Mouse (Mus musculus): Measurements from ENCODE around the gene Hprt. TPM values are rescaled to one million over a fixed set of nuclear protein-coding genes. Genes with fewer than 3 reads are reported as not detected.
"Not testable (repeated sequence)": the region's sequence is repeated elsewhere in the genome, so short reads cannot be mapped to it uniquely, and the experiment has no call there.

Hprt gene
- polyA plus RNA-seq, 1 experiment from 2014 or later = 253 TPM

- not testable (repeated sequence) for H3K27ac ChIP-seq; DNase-seq; ATAC-seq (ENCODE audit: low read depth); H3K9me3 ChIP-seq (replicated peaks); H3K4me3 ChIP-seq (replicated peaks); H3K4me2 ChIP-seq; H3K9ac ChIP-seq; H3K36me3 ChIP-seq; H3K27me3 ChIP-seq
- peaks cover 11% of the 10 kb centered on the region for H3K4me1 ChIP-seq (replicated peaks)
- 75% methylated on average over 5 of the region's 5 CpGs for WGBS (ENCODE audit: insufficient replicate concordance)
These were observed 6.8 kb downstream of the Hprt start for GRCm38 (mm10) chrX:52994726-52995125.

GRCm38 (mm10) chrX:53004887-53005286, 16.9 kb downstream of the Hprt start:
- not testable (repeated sequence) for H3K4me2 ChIP-seq; H3K27ac ChIP-seq; H3K9ac ChIP-seq; H3K27me3 ChIP-seq; DNase-seq; H3K4me3 ChIP-seq (replicated peaks); ATAC-seq (ENCODE audit: low read depth); H3K9me3 ChIP-seq (replicated peaks); H3K4me1 ChIP-seq (replicated peaks)
- peaks cover 44% of the 10 kb centered on the region for H3K36me3 ChIP-seq
- 56% methylated on average over 4 of the region's 4 CpGs for WGBS (ENCODE audit: insufficient replicate concordance)

GRCm38 (mm10) chrX:53006062-53006461, 18.1 kb downstream of the Hprt start:
- Histone ChIP-seq H3K36me3 (peaks cover 37% of the 10 kb centered on the region), H3K9me3 (replicated peaks) (no peaks in the 10 kb centered on the region), H3K27ac (no peak overlapping the region), H3K4me3 (replicated peaks) (no peak overlapping the region), H3K27me3 (no peaks in the 10 kb centered on the region), H3K9ac (no peak overlapping the region), H3K4me1 (replicated peaks) (no peaks in the 10 kb centered on the region), H3K4me2 (no peak overlapping the region)
- ATAC-seq (ENCODE audit: low read depth) = 0 out of 2 replicates have a peak, but pooled peaks have one; percentile 41
- WGBS (ENCODE audit: insufficient replicate concordance) = 31% methylated on average over 3 of the region's 3 CpGs
- DNase-seq = peak; percentile 9

GRCm38 (mm10) chrX:53015549-53015948, 27.6 kb downstream of the Hprt start:
- Histone ChIP-seq H3K4me3 (replicated peaks) (no peak overlapping the region), H3K27me3 (no peaks in the 10 kb centered on the region), H3K4me1 (replicated peaks) (no peaks in the 10 kb centered on the region), H3K4me2 (no peak overlapping the region), H3K27ac (no peak overlapping the region), H3K9me3 (replicated peaks) (no peaks in the 10 kb centered on the region), H3K36me3 (peaks cover 43% of the 10 kb centered on the region), H3K9ac (no peak overlapping the region)
- ATAC-seq (ENCODE audit: low read depth) (no peak), DNase-seq (no peak)

GRCm38 (mm10) chrX:53023021-53023420, 35.1 kb downstream of the Hprt start:
- Histone ChIP-seq H3K27me3 (no peaks in the 10 kb centered on the region), H3K4me2 (no peak overlapping the region), H3K9me3 (replicated peaks) (no peaks in the 10 kb centered on the region), H3K4me1 (replicated peaks) (no peaks in the 10 kb centered on the region), H3K36me3 (peaks cover 11% of the 10 kb centered on the region), H3K27ac (no peak overlapping the region), H3K9ac (no peak overlapping the region), H3K4me3 (replicated peaks) (no peak overlapping the region)
- DNase-seq (no peak), ATAC-seq (ENCODE audit: low read depth) (no peak)
- WGBS (ENCODE audit: insufficient replicate concordance) = 70% methylated on average over 2 of the region's 2 CpGs

- H3K9me3 ChIP-seq (replicated peaks); H3K27ac ChIP-seq; H3K27me3 ChIP-seq; H3K4me3 ChIP-seq (replicated peaks); H3K4me1 ChIP-seq (replicated peaks); H3K9ac ChIP-seq; H3K4me2 ChIP-seq; ATAC-seq (ENCODE audit: low read depth); H3K36me3 ChIP-seq; DNase-seq: not testable (repeated sequence)
- 15% methylated on average over 3 of the region's 3 CpGs for WGBS (ENCODE audit: insufficient replicate concordance)
These were observed 36.3 kb downstream of the Hprt start for GRCm38 (mm10) chrX:53024268-53024667.

GRCm38 (mm10) chrX:53025471-53026223, 37.7 kb downstream of the Hprt start:
- Histone ChIP-seq H3K27ac (no peak overlapping the region), H3K4me1 (replicated peaks) (no peaks in the 10 kb centered on the region), H3K4me3 (replicated peaks) (no peak overlapping the region), H3K9me3 (replicated peaks) (no peaks in the 10 kb centered on the region), H3K9ac (no peak overlapping the region), H3K36me3 (peaks cover 3% of the 10 kb centered on the region; the same call in 1 of the 2 replicates), H3K27me3 (no peaks in the 10 kb centered on the region), H3K4me2 (no peak overlapping the region)
- DNase-seq (no peak), ATAC-seq (ENCODE audit: low read depth) (no peak; the same call in 1 of the 2 replicates)
- WGBS (ENCODE audit: insufficient replicate concordance) = 50% methylated on average over 11 of the region's 11 CpGs

GRCm38 (mm10) chrX:53029559-53029958, 41.6 kb downstream of the Hprt start:
- 27% methylated on average over 5 of the region's 5 CpGs for WGBS (ENCODE audit: insufficient replicate concordance)
- Histone ChIP-seq H3K27ac (no peak overlapping the region), H3K4me3 (replicated peaks) (no peak overlapping the region), H3K9ac (no peak overlapping the region), H3K4me1 (replicated peaks) (no peaks in the 10 kb centered on the region), H3K4me2 (no peak overlapping the region), H3K36me3 (no peaks in the 10 kb centered on the region), H3K27me3 (no peaks in the 10 kb centered on the region), H3K9me3 (replicated peaks) (no peaks in the 10 kb centered on the region)
- ATAC-seq (ENCODE audit: low read depth) (no peak), DNase-seq (no peak)

GRCm38 (mm10) chrX:53038194-53038593, 50.3 kb downstream of the Hprt start:
- Histone ChIP-seq H3K4me2 (no peak overlapping the region), H3K27me3 (no peaks in the 10 kb centered on the region), H3K4me3 (replicated peaks) (no peak overlapping the region), H3K9me3 (replicated peaks) (no peaks in the 10 kb centered on the region), H3K9ac (no peak overlapping the region), H3K27ac (no peak overlapping the region), H3K4me1 (replicated peaks) (no peaks in the 10 kb centered on the region), H3K36me3 (no peaks in the 10 kb centered on the region)
- DNase-seq (no peak), ATAC-seq (ENCODE audit: low read depth) (no peak)
- 63% methylated on average over 4 of the region's 4 CpGs for WGBS (ENCODE audit: insufficient replicate concordance)

GRCm38 (mm10) chrX:53039651-53040050, 51.7 kb downstream of the Hprt start:
- H3K4me1 ChIP-seq (replicated peaks) = no peaks in the 10 kb centered on the region
- H3K4me3 ChIP-seq (replicated peaks) = no peak overlapping the region
- no peak for ATAC-seq (ENCODE audit: low read depth)
- H3K36me3 ChIP-seq = no peaks in the 10 kb centered on the region
- H3K4me2 ChIP-seq = no peak overlapping the region
- H3K27ac ChIP-seq = no peak overlapping the region
- DNase-seq = no peak
- H3K27me3 ChIP-seq = no peaks in the 10 kb centered on the region
- H3K9me3 ChIP-seq (replicated peaks) = no peaks in the 10 kb centered on the region
- 59% methylated on average over 5 of the region's 5 CpGs for WGBS (ENCODE audit: insufficient replicate concordance)
- H3K9ac ChIP-seq = no peak overlapping the region

- H3K36me3 ChIP-seq = no peaks in the 10 kb centered on the region
- no peaks in the 10 kb centered on the region for H3K4me1 ChIP-seq (replicated peaks)
- H3K9me3 ChIP-seq (replicated peaks) = no peaks in the 10 kb centered on the region
- H3K4me3 ChIP-seq (replicated peaks) = no peak overlapping the region
- no peaks in the 10 kb centered on the region for H3K27me3 ChIP-seq
- H3K4me2 ChIP-seq = no peak overlapping the region
- 79% methylated on average over 6 of the region's 6 CpGs for WGBS (ENCODE audit: insufficient replicate concordance)
- no peak overlapping the region for H3K27ac ChIP-seq
- H3K9ac ChIP-seq = no peak overlapping the region
- no peak for ATAC-seq (ENCODE audit: low read depth)
- DNase-seq = no peak
These were observed 52.2 kb downstream of the Hprt start for GRCm38 (mm10) chrX:53040138-53040537.

- H3K27ac ChIP-seq = no peak overlapping the region
- ATAC-seq (ENCODE audit: low read depth) (no peak), DNase-seq (no peak)
- H3K4me2 ChIP-seq = no peak overlapping the region
- H3K4me3 ChIP-seq (replicated peaks) = no peak overlapping the region
- WGBS (ENCODE audit: insufficient replicate concordance) = 69% methylated on average over 6 of the region's 6 CpGs
- no peaks in the 10 kb centered on the region for H3K27me3 ChIP-seq
- no peak overlapping the region for H3K9ac ChIP-seq
- no peaks in the 10 kb centered on the region for H3K36me3 ChIP-seq
- no peaks in the 10 kb centered on the region for H3K4me1 ChIP-seq (replicated peaks)
- H3K9me3 ChIP-seq (replicated peaks) = no peaks in the 10 kb centered on the region
These were observed 53.1 kb downstream of the Hprt start for GRCm38 (mm10) chrX:53041006-53041405.
